Mouse (Mus musculus): ENCODE results near the gene Znrd1as. TPM values are rescaled to one million over a fixed set of nuclear protein-coding genes. Genes with fewer than 3 reads are reported as not detected.

Gene Znrd1as
- polyA plus RNA-seq, 1 experiment from 2014 or later: 4.7 TPM

DNA sequence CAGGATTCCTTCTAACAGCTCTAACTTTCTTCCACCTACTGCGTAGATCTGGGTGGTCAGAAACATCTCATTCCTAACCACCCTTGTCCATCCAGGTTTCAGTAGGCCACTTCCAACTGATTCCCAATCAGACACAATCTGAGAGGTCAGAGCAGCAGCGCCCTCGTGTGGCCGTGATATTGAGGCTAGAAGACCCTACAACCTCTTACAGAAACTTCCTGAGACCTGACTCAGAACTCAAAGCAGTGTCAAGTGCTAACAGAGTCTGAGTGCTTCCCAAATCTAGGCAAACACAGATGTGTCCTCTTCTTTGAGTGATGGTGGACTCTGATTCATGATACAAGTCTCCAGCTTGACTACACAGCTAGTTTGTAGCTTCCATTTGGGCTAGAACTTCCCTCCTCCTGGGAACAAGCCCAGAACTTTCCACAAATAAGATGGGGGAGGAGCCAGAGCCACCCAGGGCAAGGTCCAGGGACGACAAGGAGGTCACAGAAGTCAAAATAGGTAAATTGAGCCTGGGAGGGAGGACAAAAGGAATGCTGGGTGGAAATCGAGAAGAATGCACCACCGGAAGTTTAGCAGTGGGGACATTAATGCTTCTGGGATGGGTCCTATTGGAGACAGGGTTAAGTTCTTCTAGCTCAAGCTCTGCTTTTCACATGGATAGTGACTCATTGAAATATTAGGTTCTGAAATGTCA is 38.8 kb downstream of the Znrd1as start:
- no peaks in the 10 kb centered on the region for H3K36me3 ChIP-seq (ENCODE audit: control insufficient read depth, insufficient read depth, low read length)
- H3K9ac ChIP-seq (ENCODE audit: low read depth, low read length): no peak overlapping the region
- H3K4me1 ChIP-seq (ENCODE audit: control insufficient read depth, insufficient read depth, low read length): peaks cover 2% of the 10 kb centered on the region; the same call in 1 of the 2 replicates
- no peaks in the 10 kb centered on the region for H3K9me3 ChIP-seq (replicated peaks; ENCODE audit: control insufficient read depth, low read length, poor library complexity, severe bottlenecking)
- no peak overlapping the region for H3K27ac ChIP-seq (ENCODE audit: low read length)
- 0 out of 2 replicates have a peak, but pooled peaks have one; percentile 21 for ATAC-seq
- 31% methylated on average over 7 of the region's 7 CpGs for WGBS
- H3K4me2 ChIP-seq (ENCODE audit: low read length): no peak overlapping the region
- H3K4me3 ChIP-seq (ENCODE audit: low read depth, low read length): no peak overlapping the region
- H3K27me3 ChIP-seq (ENCODE audit: control insufficient read depth, insufficient read depth, low read depth, low read length): no peaks in the 10 kb centered on the region

DNA sequence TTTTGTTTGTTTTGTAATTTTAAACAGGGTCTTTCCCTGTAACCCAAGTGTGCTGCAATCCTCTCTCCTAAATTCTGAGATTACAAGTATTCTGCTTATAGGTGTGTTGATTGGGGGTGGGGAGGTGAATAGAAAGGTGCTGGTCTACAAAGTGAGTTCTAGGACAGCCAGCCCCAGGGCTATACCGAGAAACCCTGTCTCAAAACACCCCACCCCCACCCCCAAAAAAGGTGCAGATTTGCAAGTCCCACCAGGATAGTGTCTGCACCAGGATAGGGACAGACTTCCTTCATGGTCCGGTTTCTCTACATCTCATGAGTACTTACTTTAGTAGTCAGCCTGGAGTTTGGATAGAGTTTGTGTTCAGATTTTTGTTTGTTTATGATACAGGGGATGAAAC is 40.1 kb downstream of the Znrd1as start:
- WGBS: 71% methylated on average over 2 of the region's 2 CpGs
- H3K36me3 ChIP-seq (ENCODE audit: control insufficient read depth, insufficient read depth, low read length): no peaks in the 10 kb centered on the region
- no peak overlapping the region for H3K4me2 ChIP-seq (ENCODE audit: low read length)
- no peaks in the 10 kb centered on the region for H3K27me3 ChIP-seq (ENCODE audit: control insufficient read depth, insufficient read depth, low read depth, low read length)
- no peak overlapping the region for H3K27ac ChIP-seq (ENCODE audit: low read length)
- peaks cover 2% of the 10 kb centered on the region; the same call in 1 of the 2 replicates for H3K4me1 ChIP-seq (ENCODE audit: control insufficient read depth, insufficient read depth, low read length)
- H3K4me3 ChIP-seq (ENCODE audit: low read depth, low read length): no peak overlapping the region
- H3K9me3 ChIP-seq (replicated peaks; ENCODE audit: control insufficient read depth, low read length, poor library complexity, severe bottlenecking): no peaks in the 10 kb centered on the region
- no peak for ATAC-seq
- H3K9ac ChIP-seq (ENCODE audit: low read depth, low read length): no peak overlapping the region

DNA sequence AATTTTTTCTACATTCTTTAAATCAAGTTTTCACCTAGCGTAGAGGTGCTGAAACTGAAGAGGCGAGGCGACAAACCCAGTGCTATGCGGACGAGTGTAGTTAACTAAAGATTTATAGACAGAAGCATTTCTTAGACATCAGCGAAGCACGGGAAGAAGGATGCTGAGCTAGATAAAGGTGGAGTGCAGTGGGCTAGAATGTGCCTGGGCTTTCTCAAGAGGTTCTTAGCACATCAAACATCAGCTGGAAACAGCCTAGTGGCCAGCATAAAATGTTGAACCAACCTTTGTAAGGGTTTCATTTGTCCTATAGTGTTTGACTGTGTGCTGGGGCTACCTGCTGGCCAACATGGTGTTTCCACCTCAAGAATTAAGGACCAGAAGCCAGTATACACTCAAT is 42.5 kb downstream of the Znrd1as start, which contains the start of gene Zfp57:
Gene Zfp57, plus strand, starts transcription at position 301 of the 400 bp plus-strand sequence.
- Histone ChIP-seq H3K27ac (ENCODE audit: low read length) (peak within 1 kb of the TSS; percentile 58), H3K27me3 (ENCODE audit: control insufficient read depth, insufficient read depth, low read depth, low read length) (no peaks in the 10 kb centered on the region), H3K9me3 (replicated peaks; ENCODE audit: control insufficient read depth, low read length, poor library complexity, severe bottlenecking) (no peaks in the 10 kb centered on the region), H3K4me1 (ENCODE audit: control insufficient read depth, insufficient read depth, low read length) (peaks cover 19% of the 10 kb centered on the region), H3K36me3 (ENCODE audit: control insufficient read depth, insufficient read depth, low read length) (peaks cover 7% of the 10 kb centered on the region), H3K9ac (ENCODE audit: low read depth, low read length) (no peak within 1 kb of the TSS), H3K4me3 (ENCODE audit: low read depth, low read length) (peak within 1 kb of the TSS; percentile 77), H3K4me2 (ENCODE audit: low read length) (peak within 1 kb of the TSS; percentile 70)
- 97% methylated on average over 7 of the region's 7 CpGs for WGBS
- ATAC-seq: no peak

- no peaks in the 10 kb centered on the region for H3K9me3 ChIP-seq (replicated peaks; ENCODE audit: control insufficient read depth, low read length, poor library complexity, severe bottlenecking)
- under 1% methylated on average over 49 of the region's 49 CpGs for WGBS
- peaks cover 19% of the 10 kb centered on the region for H3K36me3 ChIP-seq (ENCODE audit: control insufficient read depth, insufficient read depth, low read length)
- H3K4me3 ChIP-seq (ENCODE audit: low read depth, low read length): peak overlapping the region; percentile 77
- ATAC-seq: peak; percentile 86
- H3K27ac ChIP-seq (ENCODE audit: low read length): peak overlapping the region; percentile 96
- H3K9ac ChIP-seq (ENCODE audit: low read depth, low read length): peak overlapping the region; percentile 99
- H3K4me1 ChIP-seq (ENCODE audit: control insufficient read depth, insufficient read depth, low read length): peaks cover 23% of the 10 kb centered on the region
- H3K4me2 ChIP-seq (ENCODE audit: low read length): peak overlapping the region; percentile 70
- no peaks in the 10 kb centered on the region for H3K27me3 ChIP-seq (ENCODE audit: control insufficient read depth, insufficient read depth, low read depth, low read length)
Observed at GRCm38 (mm10) chr17:37002364-37003330, 44.3 kb downstream of the Znrd1as start.

GRCm38 (mm10) chr17:37003366-37003765 is 45.0 kb downstream of the Znrd1as start:
- Histone ChIP-seq H3K4me3 (ENCODE audit: low read depth, low read length) (peak overlapping the region; percentile 77), H3K27me3 (ENCODE audit: control insufficient read depth, insufficient read depth, low read depth, low read length) (no peaks in the 10 kb centered on the region), H3K27ac (ENCODE audit: low read length) (peak overlapping the region; percentile 96), H3K4me1 (ENCODE audit: control insufficient read depth, insufficient read depth, low read length) (peaks cover 23% of the 10 kb centered on the region), H3K4me2 (ENCODE audit: low read length) (peak overlapping the region; percentile 70), H3K9me3 (replicated peaks; ENCODE audit: control insufficient read depth, low read length, poor library complexity, severe bottlenecking) (no peaks in the 10 kb centered on the region), H3K9ac (ENCODE audit: low read depth, low read length) (peak overlapping the region; percentile 99), H3K36me3 (ENCODE audit: control insufficient read depth, insufficient read depth, low read length) (peaks cover 23% of the 10 kb centered on the region)
- ATAC-seq: peak; percentile 49
- WGBS: 12% methylated on average over 4 of the region's 4 CpGs

GRCm38 (mm10) chr17:37008161-37008560 is 49.8 kb downstream of the Znrd1as start:
- Histone ChIP-seq H3K36me3 (ENCODE audit: control insufficient read depth, insufficient read depth, low read length) (peaks cover 48% of the 10 kb centered on the region), H3K4me2 (ENCODE audit: low read length) (no peak overlapping the region), H3K27me3 (ENCODE audit: control insufficient read depth, insufficient read depth, low read depth, low read length) (no peaks in the 10 kb centered on the region), H3K9me3 (replicated peaks; ENCODE audit: control insufficient read depth, low read length, poor library complexity, severe bottlenecking) (no peaks in the 10 kb centered on the region), H3K4me1 (ENCODE audit: control insufficient read depth, insufficient read depth, low read length) (peaks cover 30% of the 10 kb centered on the region), H3K27ac (ENCODE audit: low read length) (no peak overlapping the region), H3K9ac (ENCODE audit: low read depth, low read length) (no peak overlapping the region), H3K4me3 (ENCODE audit: low read depth, low read length) (no peak overlapping the region)
- ATAC-seq: no peak
- WGBS: 93% methylated on average over 6 of the region's 6 CpGs

GRCm38 (mm10) chr17:37009460-37010042 is 51.2 kb downstream of the Znrd1as start:
- Histone ChIP-seq H3K4me2 (ENCODE audit: low read length) (no peak overlapping the region), H3K27ac (ENCODE audit: low read length) (no peak overlapping the region), H3K4me1 (ENCODE audit: control insufficient read depth, insufficient read depth, low read length) (peaks cover 21% of the 10 kb centered on the region), H3K9ac (ENCODE audit: low read depth, low read length) (no peak overlapping the region), H3K36me3 (ENCODE audit: control insufficient read depth, insufficient read depth, low read length) (peaks cover 51% of the 10 kb centered on the region), H3K4me3 (ENCODE audit: low read depth, low read length) (no peak overlapping the region), H3K27me3 (ENCODE audit: control insufficient read depth, insufficient read depth, low read depth, low read length) (no peaks in the 10 kb centered on the region), H3K9me3 (replicated peaks; ENCODE audit: control insufficient read depth, low read length, poor library complexity, severe bottlenecking) (no peaks in the 10 kb centered on the region)
- ATAC-seq: no peak
- WGBS: 96% methylated on average over 17 of the region's 17 CpGs

DNA sequence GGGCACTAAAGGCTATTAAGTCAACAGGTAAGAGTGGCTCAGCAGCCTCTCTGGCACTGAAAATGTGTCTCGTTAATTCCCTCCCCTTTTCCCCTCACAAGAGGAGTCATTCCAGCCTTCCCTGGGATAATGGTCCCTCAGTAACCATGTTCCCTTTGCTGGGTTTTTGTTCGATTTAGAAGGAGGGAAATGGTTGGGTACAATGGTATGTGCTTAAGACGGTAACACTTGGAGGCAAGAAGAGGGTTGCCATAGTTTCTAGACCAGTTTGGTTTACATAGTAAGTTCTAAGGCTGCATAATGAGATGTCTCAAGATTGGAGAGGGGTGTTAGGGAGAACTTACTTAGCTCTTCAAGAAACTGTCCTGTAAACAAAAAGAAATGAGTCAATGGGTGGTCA is 53.3 kb downstream of the Znrd1as start:
- H3K27ac ChIP-seq (ENCODE audit: low read length): no peak overlapping the region
- 82% methylated on average over 3 of the region's 3 CpGs for WGBS
- no peak overlapping the region for H3K9ac ChIP-seq (ENCODE audit: low read depth, low read length)
- ATAC-seq: no peak
- H3K4me2 ChIP-seq (ENCODE audit: low read length): no peak overlapping the region
- no peak overlapping the region for H3K4me3 ChIP-seq (ENCODE audit: low read depth, low read length)
- H3K4me1 ChIP-seq (ENCODE audit: control insufficient read depth, insufficient read depth, low read length): peaks cover 9% of the 10 kb centered on the region; the same call in 1 of the 2 replicates
- H3K27me3 ChIP-seq (ENCODE audit: control insufficient read depth, insufficient read depth, low read depth, low read length): no peaks in the 10 kb centered on the region
- H3K36me3 ChIP-seq (ENCODE audit: control insufficient read depth, insufficient read depth, low read length): peaks cover 38% of the 10 kb centered on the region
- no peaks in the 10 kb centered on the region for H3K9me3 ChIP-seq (replicated peaks; ENCODE audit: control insufficient read depth, low read length, poor library complexity, severe bottlenecking)
